Mouse (Mus musculus): ENCODE measurements around the gene Gm13279. TPM values are rescaled to one million over a fixed set of nuclear protein-coding genes. Genes with fewer than 3 reads are reported as not detected.
A peak's percentile ranks its signal among the peaks of the same experiment; 100 is the strongest.
"Not testable (repeated sequence)": the region's sequence is repeated elsewhere in the genome, so short reads cannot be mapped to it uniquely, and the experiment has no call there.

Gm13279 gene
- total RNA-seq, 1 experiment from 2014 or later = not detected

DNA sequence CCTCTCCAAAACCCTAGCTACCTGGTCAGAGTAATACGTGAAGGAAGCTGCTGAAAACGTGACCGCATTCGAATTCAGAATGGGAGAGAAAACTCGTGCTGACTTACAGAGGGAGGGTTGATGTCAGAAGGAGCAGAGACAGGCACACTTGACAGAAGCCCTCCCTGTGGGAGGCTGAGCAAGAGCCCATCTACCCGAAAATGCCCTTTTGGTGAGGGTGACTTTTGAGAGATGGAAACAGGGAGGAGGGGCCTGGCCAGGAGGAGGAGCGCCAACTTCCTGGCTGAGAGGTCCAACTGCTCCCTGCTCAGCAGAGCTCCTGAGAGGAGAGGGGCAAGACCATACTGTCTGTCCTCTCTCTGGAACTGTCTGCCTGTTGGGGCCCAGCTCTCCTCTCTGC lies 2.2 kb downstream of the Gm13279 start, which contains the start of gene Gm13285:
Gene Gm13285 (plus strand): TSS at position 301 of the 400 bp plus-strand sequence.
- DNase-seq = not testable (repeated sequence)

DNA sequence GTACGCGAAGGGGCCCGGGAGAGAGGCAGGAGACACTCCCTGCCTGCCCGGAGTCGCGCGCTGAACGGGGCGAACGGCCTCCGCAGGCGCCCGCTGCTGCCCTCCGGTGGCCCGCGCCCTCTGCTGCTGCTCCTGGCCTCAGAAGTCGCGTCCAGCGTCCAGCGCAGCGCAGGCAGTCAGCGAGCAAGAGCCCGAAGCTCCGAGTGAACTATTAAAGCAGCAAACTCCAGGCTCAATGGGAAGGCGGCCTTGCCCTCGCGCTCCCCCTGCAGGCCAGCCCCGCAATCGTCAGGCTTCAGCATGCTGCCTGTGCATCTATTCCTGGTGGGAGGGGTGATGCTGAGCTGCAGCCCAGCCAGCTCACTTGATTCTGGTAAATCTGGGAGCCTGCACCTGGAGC lies 5.8 kb downstream of the Gm13279 start, which contains the start of gene Gm13287:
Gene Gm13287 (plus strand): TSS at position 301 of the 400 bp plus-strand sequence.
- DNase-seq = not testable (repeated sequence)

DNA sequence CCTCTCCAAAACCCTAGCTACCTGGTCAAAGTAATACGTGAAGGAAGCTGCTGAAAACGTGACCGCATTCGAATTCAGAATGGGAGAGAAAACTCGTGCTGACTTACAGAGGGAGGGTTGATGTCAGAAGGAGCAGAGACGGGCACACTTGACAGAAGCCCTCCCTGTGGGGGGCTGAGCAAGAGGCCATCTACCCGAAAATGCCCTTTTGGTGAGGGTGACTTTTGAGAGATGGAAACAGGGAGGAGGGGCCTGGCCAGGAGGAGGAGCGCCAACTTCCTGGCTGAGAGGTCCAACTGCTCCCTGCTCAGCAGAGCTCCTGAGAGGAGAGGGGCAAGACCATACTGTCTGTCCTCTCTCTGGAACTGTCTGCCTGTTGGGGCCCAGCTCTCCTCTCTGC lies 8.0 kb downstream of the Gm13279 start, which contains the start of gene Gm13288:
Gene Gm13288 (plus strand): TSS at position 301 of the 400 bp plus-strand sequence.
- DNase-seq = not testable (repeated sequence)

DNA sequence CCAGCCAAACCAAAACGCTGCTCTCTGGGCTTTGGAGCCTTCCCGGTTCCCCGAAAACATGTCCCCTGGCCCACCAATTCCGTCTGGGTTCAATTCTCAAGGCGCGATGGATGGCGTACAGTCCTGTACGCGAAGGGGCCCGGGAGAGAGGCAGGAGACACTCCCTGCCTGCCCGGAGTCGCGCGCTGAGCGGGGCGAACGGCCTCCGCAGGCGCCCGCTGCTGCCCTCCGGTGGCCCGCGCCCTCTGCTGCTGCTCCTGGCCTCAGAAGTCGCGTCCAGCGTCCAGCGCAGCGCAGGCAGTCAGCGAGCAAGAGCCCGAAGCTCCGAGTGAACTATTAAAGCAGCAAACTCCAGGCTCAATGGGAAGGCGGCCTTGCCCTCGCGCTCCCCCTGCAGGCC lies 8.6 kb downstream of the Gm13279 start:
- peak; percentile 45 for DNase-seq

DNA sequence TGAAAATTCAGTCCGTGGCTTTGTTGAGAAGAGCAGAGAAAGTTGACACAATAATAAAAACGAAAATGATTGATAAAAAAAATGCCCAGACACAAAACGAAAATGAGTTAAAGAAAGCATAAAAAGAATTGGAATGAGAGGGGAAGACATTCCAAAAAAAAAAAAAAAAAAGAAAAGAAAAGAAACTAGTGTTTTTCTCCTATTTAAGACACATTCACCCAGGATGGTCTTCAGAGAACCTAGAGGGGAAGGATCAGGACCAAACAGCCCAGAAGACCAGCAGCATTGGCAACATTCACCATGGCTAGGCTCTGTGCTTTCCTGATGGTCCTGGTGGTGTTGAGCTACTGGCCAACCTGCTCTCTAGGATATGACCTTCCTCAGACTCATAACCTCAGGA lies 18.7 kb downstream of the Gm13279 start, which contains the start of gene Ifna7:
Gene Ifna7 (plus strand): TSS at position 301 of the 400 bp plus-strand sequence.
- DNase-seq = no peak

DNA sequence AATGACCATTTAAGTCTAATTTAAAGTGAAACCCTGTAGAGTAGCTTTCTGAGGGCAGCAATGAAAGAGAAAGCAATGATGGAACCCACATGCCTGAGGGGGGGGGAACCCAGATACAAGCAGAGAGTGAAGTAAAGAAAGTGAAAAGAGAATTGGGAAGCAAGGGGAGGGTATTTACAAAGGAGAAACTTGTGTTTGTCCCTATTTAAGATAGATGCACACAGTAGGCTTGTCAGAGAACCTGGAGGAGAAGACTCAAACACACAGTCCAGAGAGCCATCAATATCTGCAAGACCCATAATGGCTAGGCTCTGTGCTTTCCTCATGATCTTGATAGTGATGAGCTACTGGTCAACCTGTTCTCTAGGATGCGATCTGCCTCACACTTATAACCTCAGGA lies 22.5 kb downstream of the Gm13279 start, which contains the start of gene Ifna11:
Gene Ifna11 (plus strand): TSS at position 301 of the 400 bp plus-strand sequence.
- DNase-seq = no peak

DNA sequence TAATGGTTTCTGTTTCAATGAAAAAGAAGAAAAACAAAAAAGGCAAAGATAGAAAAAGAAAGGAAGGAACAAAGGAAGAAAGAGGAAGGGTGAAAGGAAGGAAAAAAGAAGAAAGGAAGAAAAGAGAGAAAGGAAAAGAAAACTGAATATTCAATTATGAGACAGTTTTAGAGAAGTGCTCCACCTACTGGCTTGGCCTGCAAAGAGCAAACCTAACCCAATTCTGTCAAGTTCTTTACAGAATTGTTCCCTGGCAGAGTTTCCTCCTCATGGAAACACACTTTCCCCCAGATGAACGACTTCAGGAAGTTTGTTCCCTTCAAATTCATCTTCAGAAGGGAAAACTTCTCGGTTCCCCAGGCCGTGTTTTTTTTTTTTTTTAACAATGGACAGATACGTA lies 25.8 kb downstream of the Gm13279 start:
- DNase-seq = peak; percentile 14

DNA sequence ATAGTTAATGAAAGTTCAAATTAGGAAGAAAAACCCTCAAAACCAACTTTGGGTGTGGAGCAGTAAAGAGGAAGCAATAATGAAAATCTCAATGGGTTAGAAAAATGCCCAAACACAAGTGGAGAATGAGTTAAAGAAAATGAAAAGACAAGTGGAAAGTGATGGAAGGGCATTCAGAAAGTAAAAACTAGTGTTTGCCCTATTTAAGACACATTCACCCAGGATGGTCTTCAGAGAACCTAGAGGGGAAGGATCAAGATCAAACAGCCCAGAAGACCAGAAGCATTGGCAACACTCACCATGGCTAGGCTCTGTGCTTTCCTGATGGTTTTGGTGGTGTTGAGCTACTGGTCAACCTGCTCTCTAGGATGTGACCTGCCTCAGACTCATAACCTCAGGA lies 29.9 kb downstream of the Gm13279 start, which contains the start of gene Ifna6:
Gene Ifna6 (plus strand): TSS at position 301 of the 400 bp plus-strand sequence.
- DNase-seq = not testable (repeated sequence)

DNA sequence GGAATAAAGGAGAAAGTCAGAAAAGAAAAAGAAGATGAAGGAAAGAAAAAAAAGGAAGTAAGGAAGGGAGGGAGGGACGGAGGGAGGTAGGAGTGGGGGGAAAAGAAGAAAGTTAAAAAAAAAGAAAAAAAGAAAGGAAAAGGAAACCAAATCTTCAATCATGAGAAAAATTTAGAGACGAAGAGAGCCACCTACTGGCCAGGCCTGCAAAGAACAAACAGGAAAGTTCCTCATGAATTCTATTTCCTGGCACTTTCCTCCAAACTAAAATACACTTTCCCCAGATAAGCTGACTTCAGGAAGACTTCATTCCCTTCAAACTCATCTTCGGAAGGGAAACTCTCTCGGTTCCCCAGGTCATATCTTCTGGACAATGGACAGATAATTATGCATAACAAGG lies 33.3 kb downstream of the Gm13279 start:
- DNase-seq = peak; percentile 26

DNA sequence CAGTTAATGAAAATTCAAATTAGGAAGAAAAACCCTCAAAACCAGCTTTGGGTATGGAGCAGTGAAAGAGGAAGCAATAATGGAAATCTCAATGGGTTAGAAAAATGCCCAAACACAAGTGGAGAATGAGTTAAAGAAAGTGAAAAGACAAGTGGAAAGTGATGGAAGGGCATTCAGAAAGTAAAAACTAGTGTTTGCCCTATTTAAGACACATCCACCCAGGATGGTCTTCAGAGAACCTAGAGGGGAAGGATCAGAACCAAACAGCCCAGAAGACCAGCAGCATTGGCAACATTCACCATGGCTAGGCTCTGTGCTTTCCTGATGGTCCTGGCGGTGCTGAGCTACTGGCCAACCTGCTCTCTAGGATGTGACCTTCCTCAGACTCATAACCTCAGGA lies 38.0 kb downstream of the Gm13279 start, which contains the start of gene Ifna5:
Gene Ifna5 (plus strand): TSS at position 301 of the 400 bp plus-strand sequence.
- DNase-seq = not testable (repeated sequence)

DNA sequence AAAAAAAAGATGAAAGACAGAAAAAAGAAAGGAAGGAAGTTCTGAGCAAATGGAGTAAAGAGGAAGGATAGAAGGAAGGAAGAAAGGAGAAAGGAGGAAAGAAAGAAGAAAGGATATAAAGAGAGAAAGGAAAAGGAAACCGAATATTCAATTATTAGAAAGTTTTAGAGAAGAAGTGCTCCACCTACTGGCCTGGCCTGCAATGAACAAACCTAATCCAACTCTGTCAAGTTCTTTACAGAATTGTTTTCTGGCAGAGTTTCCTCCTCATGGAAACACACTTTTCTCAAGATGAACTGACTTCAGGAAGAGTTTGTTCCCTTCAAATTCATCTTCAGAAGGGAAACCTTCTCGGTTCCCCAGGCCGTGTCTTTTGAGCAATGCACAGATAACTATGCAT lies 41.6 kb downstream of the Gm13279 start:
- peak; percentile 12 for DNase-seq

DNA sequence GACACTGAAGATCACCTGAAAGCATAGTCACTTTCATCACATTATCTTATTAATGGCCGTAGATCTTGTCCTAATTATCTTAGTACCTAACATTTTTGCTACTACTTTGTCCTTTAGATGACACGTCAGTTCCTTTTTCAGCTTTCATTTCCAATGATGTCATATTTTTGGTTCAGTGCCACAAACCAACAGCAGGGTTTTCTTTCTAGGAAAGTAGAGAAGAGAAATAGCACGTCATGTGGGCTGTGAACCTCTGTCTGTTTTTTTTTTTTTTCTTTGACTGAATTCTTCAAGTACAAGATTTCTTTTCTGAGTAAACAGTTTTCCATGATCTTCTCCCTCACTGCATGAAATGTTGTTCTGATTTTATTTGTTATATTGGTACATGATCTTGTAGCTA lies 42.9 kb downstream of the Gm13279 start:
- DNase-seq = no peak

DNA sequence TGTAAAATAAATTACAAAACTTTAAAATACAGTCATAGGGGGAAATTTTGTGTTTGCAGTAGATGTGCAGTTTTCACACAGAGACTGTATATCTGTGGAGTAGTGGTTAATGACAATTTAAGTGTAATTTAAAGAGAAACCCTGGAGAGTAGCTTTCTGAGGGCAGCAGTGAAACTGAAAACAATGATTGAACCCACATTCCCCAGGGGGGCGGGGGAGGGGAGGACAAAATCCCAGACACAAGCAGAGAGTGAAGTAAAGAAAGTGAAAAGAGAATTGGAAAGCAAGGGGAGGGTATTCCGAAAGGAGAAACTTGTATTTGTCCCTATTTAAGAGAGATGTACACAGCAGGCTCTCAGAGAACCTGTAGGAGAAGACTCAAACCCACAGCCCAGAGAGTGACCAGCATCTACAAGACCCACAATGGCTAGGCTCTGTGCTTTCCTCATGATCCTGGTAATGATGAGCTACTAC lies 44.3 kb downstream of the Gm13279 start, which contains the start of gene Ifna4:
Gene Ifna4 (plus strand): TSS at position 424 of the 474 bp plus-strand sequence.
- no peak for DNase-seq

DNA sequence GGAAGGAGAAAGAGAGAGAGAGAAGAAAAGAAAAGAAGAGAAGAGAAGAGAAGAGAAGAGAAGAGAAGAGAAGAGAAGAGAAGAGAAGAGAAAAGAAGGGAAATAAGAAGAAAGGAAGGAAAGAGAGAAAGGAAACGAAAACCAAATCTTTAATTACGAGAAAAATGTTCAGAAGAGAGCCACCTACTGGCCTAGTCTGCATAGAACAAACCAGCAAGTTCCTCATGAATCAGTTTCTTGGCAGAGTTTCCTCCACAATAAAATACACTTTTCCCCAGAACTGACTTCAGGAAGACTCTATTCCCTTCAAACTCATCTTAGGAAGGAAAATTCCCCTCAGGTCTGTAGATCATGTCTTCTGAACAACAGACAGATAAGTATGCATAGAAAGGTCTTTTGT lies 48.1 kb downstream of the Gm13279 start:
- no peak for DNase-seq

Other genes with a start within 250 kb of the Gm13279 start
- not detected in 2 replicates for gene Ifna15, start 239.2 kb upstream of the Gm13279 start, total RNA-seq (2021)
- gene Ifna14, start 225.6 kb upstream of the Gm13279 start, total RNA-seq (2021) = not detected in 2 replicates
- gene Ifna9, start 205.0 kb upstream of the Gm13279 start, total RNA-seq (2021) = not detected in 2 replicates
- not detected in 2 replicates for gene Ifna12, start 194.0 kb upstream of the Gm13279 start, total RNA-seq (2021)
- gene C87499, start 163.0 kb upstream of the Gm13279 start, total RNA-seq (2021) = not detected in 2 replicates
- not detected in 2 replicates for gene Ifna13, start 152.9 kb upstream of the Gm13279 start, total RNA-seq (2021)
- not detected in 2 replicates for gene Ifna16, start 120.5 kb upstream of the Gm13279 start, total RNA-seq (2021)
- gene Ifna2, start 113.5 kb upstream of the Gm13279 start, total RNA-seq (2021) = not detected in 2 replicates
- gene Ifnab, start 106.0 kb upstream of the Gm13279 start, total RNA-seq (2021) = not detected in 2 replicates
- gene Gm26566, start 75.6 kb upstream of the Gm13279 start, total RNA-seq (2021) = 0.49 and 0.89 TPM in 2 replicates
- gene Klhl9, start 74.9 kb upstream of the Gm13279 start, total RNA-seq (2021) = 72.3 and 74.9 TPM in 2 replicates
- gene Gm13271, start 42.5 kb upstream of the Gm13279 start, total RNA-seq (2021) = not detected in 2 replicates
- not detected in 2 replicates for gene Gm13283, start 37.3 kb upstream of the Gm13279 start, total RNA-seq (2021)
- not detected in 2 replicates for gene Gm13290, start 23.6 kb upstream of the Gm13279 start, total RNA-seq (2021)
- gene Gm13289, start 20.5 kb upstream of the Gm13279 start, total RNA-seq (2021) = not detected in 2 replicates
- gene Gm13272, start 17.5 kb upstream of the Gm13279 start, total RNA-seq (2021) = not detected in 2 replicates
- gene Ifnz, start 15.3 kb upstream of the Gm13279 start, total RNA-seq (2021) = not detected in 2 replicates
- gene Gm13276, start 11.7 kb upstream of the Gm13279 start, total RNA-seq (2021) = not detected in 2 replicates
- gene Gm13277, start 8.8 kb upstream of the Gm13279 start, total RNA-seq (2021) = not detected in 2 replicates
- not detected in 2 replicates for gene Gm13278, start 5.8 kb upstream of the Gm13279 start, total RNA-seq (2021)
- gene Gm13275, start 2.9 kb upstream of the Gm13279 start, total RNA-seq (2021) = not detected in 2 replicates
- gene Gm13285, start 2.3 kb downstream of the Gm13279 start, total RNA-seq (2021) = 0.22 TPM in 1 of 2 replicates, not detected in the other
- gene Gm13287, start 5.9 kb downstream of the Gm13279 start, total RNA-seq (2021) = not detected in 2 replicates
- gene Gm13288, start 8.1 kb downstream of the Gm13279 start, total RNA-seq (2021) = not detected in 2 replicates
- gene Ifna7, start 18.8 kb downstream of the Gm13279 start, total RNA-seq (2021) = not detected in 2 replicates
- gene Ifna11, start 22.6 kb downstream of the Gm13279 start, total RNA-seq (2021) = not detected in 2 replicates
- not detected in 2 replicates for gene Ifna6, start 30.0 kb downstream of the Gm13279 start, total RNA-seq (2021)
- not detected in 2 replicates for gene Ifna5, start 38.1 kb downstream of the Gm13279 start, total RNA-seq (2021)
- not detected in 2 replicates for gene Ifna4, start 44.5 kb downstream of the Gm13279 start, total RNA-seq (2021)
- not detected in 2 replicates for gene Ifna1, start 52.7 kb downstream of the Gm13279 start, total RNA-seq (2021)
- not detected in 2 replicates for gene Ifne, start 82.8 kb downstream of the Gm13279 start, total RNA-seq (2021)